Mouse (Mus musculus) frontal cortex, adult 2 months (tissue): ENCODE results near the gene Prpf40a. TPM values are rescaled to one million over a fixed set of nuclear protein-coding genes. Genes with fewer than 3 reads are reported as not detected.

Experiments
- DNase-seq, 2 experiments: peaks; one replicate each; pipeline ENCODE4 v3.0.0; 2022; ENCODE audit warnings: low spot score in 1 of 2; ENCODE audit errors: extremely low spot score in 1 of 2
- polyA plus RNA-seq: library from polyadenylated mRNA; depleted of rRNA; stranded (reverse); fragments of >200 nt; gene quantifications from 2 replicates; pipeline ENCODE4 v1.2.3, GENCODE M21; 2012; rRNA removed

The Prpf40a gene
- 22.1 and 23.8 TPM in 2 replicates for polyA plus RNA-seq

DNA sequence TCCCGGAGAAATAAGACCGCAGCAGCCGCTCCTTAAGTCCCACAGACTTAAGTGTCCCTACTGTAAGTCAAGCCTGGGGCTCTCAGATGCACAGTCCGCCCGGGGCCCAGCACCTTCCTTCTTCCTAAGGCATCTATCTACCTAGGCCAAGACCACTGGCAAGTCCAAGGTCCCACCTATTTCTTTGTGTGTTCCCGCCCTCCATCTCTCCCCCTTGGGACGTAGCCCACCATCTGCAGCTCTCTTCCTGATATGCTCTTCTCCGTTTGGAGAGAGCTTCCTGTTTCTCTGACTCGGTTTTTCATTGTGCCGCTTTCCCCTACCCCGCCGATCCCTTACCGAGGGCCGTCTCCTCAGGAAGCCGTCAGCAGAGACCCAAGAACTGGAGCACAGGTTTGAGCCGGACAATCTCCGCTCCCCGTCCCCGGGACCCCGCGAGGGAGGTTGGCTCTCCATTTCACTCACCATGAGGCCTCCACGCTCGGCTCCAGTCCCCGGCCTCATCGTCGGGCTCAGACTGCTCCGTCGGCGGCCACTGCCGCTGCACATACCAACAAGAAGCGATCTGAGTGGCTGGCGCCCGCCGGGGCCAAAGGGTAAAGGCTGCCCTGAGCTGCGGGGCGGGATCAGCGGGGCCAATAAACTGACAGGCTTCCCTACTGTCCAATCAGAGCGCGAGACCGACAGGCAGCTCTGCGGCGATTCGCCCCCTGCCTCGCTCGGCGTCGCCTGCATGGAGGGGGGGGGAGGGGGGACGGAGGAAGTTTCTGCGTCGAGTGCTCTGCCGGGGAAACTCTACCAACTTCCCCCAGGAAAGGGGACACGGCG is at the start of gene Prpf40a:
Prpf40a (minus strand) TSS at position 601 of the 828 bp plus-strand sequence.
- DNase-seq = peak; percentile 98 to 100

DNA sequence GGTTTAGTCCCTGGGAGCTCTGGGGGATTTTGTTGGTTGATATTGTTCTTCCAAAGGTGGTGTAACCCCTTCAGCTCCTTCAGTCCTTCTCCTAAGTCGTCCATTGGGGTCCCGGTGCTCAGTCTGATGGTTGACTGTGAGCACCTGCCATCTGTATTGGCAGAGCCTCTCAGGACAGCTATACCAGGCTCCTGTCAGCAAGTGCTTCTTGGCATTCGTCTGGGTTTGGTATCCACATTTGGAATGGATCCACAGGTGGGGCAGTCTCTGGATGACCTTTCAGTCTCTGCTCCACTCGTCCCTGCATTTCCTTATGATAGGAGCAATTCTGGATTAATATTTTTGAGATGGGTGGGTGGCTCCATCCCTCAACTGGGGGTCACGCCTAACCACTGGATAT is 31.2 kb upstream of the Prpf40a start:
- no peak for DNase-seq

DNA sequence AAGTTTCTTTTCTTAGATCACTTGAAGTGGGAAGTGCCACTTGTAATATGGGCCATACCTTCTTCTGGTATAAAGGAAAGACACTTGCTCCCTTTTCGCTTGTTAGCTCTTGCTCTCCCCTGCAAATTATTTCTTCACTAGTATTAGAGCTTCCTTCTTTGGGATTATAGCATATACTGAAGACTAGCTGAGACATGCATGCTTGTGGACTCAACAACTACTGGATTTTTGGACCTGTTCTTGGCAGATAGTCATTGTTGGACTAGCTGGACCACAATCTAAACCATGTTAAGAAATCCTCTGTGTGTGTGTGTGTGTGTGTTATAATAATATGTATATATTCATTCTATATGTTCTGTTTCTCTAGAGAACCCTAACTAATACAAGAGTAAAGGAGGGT is 22.4 kb upstream of the Prpf40a start:
- no peak for DNase-seq

DNA sequence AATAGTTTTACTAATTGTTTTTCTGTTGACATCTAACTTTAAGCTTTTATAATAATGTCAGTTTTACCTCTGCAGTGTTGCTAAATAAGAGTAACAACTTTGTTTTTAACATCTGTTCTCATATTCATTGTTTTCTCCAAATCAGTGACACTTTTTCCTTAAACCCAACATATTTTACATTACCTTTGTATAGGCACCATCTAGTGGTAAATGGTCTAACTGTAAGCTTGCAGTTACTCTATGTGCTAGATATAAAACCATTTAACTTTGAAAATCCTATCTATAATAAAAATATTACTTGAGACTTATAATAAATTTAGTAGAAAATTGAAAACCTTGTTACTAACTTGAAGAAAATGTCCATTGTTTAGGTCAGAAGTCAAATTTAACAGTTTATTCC is 15.7 kb upstream of the Prpf40a start:
- no peak for DNase-seq

DNA sequence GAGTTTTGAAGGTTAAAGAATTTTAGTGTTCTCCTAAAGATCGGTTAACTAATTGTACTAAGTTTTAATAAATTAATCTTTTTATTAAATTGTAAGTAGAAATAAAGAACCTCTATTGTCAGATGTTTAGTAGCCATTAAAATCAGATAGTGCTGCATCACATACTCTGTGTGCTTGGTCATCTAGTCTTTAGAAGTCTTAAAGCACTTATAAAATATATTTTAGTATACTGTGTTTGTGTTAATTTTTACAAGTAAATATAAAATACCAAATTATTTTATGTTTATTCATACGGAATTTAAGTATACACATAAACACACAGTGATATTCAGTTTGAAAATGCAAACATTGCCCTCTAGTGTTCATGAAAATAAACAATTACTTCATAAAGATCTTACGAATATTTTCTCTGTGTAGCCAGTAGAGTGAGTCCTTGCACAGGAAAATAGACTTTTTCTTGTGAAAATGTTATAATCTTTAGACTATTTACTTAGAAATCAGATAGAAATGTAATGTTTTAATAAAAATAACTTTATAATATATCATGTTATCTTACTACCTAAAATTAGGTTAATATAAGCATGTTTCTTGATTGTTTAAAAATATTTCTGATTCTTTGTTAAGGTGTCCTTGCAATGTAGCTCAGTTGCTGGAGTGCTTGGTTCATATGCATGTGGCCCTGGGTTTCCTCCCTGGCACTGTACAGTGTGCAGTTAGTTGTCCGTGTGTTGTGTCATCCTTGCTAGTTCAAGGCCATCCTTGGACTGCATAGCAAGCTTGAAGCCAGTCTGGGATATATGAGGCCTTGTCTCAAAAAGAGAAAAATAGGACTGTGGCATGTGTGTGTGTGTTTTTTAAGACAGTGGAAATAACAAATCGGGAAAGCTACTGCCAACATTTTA is 13.5 kb upstream of the Prpf40a start:
- DNase-seq = peak in 1 of 2 experiments; percentile 52

DNA sequence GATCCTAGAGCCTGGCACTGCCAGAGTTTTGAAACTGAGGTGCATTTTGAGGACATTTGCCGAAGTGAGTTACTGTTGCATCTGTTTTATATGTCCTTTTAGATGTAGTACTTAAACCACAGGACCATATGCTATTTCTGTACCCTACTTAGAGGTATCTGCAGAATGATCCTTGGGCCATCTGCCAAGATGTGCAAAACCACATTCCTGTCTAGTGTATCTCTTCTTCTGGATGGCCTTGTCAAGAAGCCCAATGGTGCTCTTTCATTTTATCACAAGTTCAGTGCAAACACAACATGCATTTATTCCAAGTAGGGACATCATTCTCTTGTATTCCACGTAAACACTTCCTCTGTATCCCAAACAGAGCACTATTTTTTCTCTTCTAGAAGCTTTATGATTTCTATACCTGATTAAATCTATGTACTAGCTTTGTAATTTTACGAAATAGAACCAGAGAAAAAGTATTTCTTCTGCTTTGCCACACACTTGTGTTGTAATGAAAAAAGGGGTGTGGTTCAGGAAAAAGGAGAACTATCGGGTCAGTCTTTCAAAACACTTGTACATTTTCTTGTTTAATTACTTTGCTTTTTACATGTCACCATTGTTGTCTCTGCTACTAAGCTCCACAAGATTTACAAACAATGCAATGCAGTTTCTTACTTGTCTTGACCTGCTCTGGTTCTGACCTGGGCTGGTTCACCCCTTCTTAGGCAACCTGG is 9.2 kb upstream of the Prpf40a start:
- DNase-seq = no peak

DNA sequence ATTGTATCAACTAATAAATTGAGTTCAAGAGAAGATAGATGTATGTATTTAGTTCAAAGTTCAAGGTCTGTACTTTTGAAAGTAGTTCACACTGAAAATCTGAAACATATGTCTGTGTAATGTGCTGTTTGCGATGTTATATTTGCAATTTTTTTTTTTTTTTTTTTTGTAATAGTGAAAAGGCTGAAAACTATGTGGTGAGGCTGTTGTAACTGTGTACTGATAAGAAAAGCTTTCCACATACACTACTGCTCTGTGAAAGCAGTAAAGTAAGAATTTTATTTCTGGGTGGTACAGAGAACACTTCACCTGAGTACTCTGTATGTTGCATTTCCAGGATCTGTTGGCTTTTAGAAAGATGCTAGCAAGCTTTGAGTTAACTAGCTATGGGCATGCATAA is 8.1 kb upstream of the Prpf40a start:
- DNase-seq = no peak

DNA sequence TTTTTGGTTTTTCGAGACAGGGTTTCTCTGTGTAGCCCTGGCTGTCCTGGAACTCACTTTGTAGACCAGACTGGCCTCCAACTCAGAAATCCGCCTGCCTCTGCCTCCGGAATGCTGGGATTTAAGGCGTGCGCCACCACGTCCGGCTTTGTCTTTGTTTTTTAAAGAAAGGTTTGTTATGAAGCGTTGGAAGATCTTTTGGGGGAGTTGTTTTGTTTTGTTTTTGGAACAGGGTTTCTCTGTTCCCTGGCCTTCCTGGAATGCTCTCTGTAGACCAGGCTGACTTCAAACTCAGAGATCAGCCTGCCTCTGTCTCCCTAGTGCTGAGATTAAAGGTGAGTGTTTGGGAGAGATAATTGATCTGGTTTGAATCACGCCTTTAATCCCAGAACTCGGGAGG is 5.3 kb upstream of the Prpf40a start:
- no peak for DNase-seq

DNA sequence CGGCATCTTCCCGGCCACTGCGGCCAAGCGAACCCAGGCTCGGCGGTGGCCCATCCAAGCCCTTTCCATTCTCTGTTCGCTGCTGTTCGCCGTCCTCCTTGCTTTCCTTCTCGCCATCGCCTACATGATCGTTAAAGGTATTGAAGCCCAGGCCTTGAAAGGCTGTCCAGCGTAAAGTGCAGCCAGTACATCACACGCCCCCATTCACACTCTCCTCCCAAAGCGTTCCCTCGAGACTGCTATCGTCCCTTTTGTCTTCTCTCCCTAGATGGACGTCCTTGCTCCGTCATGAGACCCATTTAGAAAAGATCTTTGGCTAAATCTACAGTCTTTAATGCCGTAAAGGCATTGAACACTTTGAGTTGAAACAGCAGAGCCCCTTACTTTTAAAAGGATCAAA is 1.3 kb upstream of the Prpf40a start:
- DNase-seq = no peak

DNA sequence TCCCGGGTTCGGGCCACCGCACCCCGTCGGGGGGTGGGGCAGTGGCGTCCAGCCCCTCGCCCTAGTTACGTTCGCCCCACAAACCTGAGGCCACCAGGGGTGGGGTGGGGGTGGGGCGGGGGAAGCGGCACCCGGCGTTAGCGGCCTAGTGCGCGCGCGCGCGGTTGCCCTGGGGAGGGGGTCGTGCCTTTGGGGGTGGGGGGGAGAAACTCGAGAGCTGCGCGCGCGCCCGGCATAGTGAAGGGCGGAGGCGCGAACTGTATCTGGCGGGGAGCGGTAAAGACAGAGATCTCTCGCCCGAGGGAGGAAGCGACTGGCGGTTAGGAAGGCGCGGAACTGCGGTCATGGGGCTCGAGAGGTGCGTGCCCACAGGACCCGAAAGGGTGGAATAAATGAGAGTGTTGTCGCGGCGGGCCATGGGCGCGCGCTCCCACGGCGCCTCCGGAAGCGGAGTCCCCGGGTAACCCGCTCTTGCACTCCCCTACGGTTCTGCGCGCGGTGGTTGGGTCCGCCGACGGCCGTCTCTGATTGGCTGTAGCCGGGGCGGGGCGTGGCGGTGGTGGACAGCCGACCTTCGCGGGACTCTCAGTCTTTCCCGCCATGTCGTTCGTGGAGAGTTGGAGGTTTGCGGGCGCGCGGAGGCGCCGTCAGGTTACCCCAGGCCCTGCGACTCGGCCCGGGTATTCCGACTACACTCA is 588 bp upstream of the Prpf40a start, which contains the start of gene Arl6ip6:
Arl6ip6 (plus strand) TSS at position 204 of the 698 bp plus-strand sequence.
- DNase-seq = peak; percentile 92 to 98

DNA sequence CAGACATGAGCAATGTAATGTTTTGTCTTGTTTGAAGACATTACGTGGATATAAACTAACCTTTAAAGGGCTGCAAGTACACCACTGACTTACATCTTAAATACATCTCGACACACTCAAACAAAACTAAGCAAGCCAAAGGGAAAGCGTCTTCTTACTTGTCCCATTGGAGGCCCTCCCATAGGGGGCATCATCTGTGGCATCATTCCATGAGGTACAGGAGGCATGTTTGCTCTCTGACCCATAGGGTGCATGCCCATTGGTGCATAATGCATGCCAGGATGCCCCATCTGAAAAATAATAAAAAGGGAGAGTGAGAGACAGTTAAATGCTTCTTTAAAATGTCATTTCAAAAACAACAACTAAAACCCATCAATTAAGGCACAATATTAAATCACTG is 1.3 kb downstream of the Prpf40a start:
- DNase-seq = peak in 1 of 2 experiments; percentile 7

DNA sequence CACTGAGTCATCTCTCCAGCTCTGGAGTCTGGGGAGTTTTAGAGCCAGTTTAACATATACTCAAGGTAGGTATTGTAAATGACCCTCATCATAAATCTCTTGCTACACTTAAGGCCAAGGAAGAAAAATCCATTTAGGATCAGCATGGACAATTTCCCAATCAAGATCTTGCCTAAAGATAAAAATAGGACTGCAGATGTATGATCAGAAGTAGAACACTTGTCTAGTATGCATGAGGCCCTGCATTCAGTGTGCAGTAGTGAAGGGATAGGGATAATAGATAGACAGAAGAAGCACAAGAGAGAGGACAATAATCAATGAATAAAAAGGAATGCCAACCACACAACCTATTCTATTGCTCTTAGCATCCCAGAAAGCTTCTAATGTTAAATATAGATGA is 11.2 kb downstream of the Prpf40a start:
- no peak for DNase-seq

DNA sequence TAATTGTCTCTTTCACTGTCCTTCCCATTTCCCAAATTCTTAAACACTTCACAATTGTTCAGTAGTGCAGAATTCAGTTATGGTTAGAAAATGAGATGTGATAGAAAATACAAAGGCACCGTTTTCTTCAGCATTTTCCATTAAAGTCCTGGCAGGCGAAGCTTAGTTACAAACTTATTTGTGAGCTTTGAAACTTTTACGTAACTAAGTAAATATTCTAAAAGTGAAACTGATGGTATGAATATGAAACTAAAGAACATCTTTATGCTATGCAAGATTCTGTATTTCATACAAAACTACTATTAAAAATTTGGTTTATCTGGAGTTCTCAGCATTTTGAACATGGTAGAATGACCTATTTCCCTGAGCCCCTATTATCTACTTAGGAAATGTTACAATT is 12.1 kb downstream of the Prpf40a start:
- DNase-seq = no peak

DNA sequence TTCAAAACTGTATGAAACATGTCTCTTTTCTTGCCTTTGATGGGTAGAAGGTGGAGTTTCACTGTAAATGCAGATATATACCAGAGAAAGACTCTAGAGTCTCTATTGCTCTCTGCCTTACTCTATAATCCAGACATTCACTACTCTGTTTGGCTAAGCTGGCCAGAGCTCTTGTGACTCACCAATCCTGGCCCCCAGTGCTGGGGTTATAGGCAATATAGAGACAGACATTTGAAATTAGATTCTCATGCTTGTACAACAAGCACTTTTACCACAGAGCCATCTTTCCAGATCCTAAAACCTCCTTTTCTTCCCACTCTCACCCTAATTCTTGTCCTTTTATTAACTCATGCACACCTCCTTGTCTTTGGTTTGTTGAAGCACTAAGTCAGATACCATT is 17.1 kb downstream of the Prpf40a start:
- DNase-seq = no peak

DNA sequence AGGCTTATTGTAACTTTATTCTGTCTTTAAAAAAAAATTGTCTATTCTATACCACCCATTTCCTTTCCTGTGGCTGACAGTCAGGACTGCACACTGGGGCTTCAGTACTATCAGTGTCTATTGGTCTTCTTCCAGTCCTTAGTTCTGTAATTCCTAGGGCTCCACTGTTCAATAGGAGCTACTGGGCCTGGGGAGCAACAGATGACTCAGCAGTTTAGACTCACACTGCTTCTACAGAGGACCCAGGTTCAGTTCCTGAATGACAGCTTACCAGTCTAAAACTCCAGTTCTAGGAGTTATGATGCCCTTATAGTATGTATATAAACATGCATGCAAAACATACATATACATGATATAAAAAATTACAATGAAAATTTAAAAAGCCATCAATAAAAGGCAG is 44.2 kb downstream of the Prpf40a start:
- no peak for DNase-seq

DNA sequence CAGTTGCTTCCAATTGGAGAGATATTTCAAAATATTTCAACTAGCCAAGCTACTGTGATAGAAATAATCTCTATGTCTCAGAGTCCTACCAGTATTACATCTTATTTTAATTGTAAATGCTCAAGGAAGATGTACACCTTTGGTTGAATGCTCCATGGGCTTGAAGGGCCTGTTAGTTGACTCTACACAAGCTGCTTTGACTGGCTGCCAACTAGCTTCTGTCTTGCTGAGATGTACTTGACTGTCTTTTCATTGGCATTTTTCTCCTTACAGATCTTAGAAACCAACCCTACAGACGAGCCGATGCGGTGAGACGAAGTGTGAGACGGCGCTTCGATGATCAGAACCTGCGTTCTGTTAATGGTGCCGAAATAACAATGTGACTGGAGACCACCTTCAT is 59.5 kb downstream of the Prpf40a start:
- DNase-seq = peak in 1 of 2 experiments; percentile 11

DNA sequence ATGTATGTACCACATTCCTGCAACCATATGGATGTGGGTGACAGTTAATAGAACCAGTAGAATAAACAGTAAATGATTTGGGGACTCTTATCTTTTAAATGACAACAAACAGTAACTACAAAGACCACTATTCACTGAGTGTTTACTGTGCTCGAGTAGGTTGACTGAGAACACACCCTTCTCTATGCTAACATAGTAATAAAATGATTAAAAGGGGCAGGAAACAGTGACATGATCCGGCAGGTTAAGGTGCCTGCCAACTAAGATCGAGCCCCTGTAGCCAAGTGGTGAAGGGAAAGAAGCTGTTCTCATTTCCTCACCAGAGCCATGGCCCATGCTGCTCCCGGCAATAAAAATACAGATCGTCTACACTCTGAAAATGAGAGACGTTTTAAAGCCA is 62.0 kb downstream of the Prpf40a start:
- no peak for DNase-seq

DNA sequence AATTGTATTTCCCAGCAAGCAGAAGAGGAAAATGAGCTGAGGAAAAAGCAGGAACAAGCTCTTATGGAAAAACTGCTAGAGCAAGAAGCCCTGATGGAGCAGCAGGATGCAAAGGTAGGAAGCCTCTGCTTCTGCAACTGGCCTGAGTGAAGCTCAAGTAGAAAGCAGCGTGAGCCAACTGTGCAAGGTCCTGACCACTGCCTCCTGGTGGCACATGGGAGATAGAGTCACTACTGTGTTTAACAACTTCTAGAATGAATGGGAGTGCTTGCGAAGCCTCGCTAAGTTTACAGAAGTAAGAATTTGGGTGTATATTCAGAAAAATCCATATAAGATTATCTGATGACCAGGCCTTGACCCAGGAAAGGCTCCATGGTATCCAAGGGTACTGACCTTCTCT is 65.1 kb downstream of the Prpf40a start:
- no peak for DNase-seq

DNA sequence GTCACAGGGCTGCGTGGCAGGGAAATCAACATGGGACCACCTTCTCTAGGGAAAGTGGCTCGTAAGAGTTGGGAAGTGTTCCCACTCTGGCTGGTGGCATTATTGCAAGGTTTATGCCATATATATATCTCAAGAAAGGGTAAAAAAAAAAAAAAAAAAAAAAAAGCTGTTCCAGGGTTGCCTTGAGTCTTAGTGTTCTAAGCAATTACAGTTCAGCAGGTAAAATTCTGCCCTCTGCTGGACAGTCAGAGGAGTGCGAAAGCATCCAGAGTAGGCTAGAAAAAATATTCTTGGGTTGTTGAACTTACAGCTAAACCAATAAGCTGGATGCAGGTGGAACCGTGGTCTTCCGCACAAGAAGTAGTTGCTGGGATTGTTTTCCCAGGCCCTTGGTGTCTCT is 69.3 kb downstream of the Prpf40a start:
- peak; percentile 28 to 79 for DNase-seq

DNA sequence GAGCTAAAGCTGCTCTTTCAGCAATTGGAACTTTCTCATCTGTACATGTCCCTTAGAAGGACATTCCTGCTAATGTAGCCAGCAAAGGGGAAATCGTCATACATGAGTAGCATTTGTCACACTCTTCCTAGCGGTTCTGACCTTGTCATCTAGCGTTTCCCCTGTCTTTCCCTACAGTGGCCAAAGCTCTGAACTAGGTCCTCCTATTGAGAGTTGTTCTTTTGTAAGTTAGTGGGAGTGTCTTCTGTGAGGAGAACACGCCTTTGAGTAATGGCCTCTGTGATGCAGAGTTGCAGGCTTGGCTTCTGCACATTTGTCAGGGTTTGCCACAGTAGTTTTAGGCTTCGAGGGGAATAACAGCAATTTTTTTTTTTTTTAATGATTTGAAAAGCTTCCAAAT is 82.5 kb downstream of the Prpf40a start:
- no peak for DNase-seq
